Mouse (Mus musculus) neural tube, embryonic 15.5 days (tissue): ENCODE measurements around the gene Anxa3. TPM values are rescaled to one million over a fixed set of nuclear protein-coding genes. Genes with fewer than 3 reads are reported as not detected.

Experiments used
- ATAC-seq: fragments of 200-750 bp; cut with Nextera tagmentation; 2 replicates; pipeline ENCODE4 v1.8.0; 2017; ENCODE audit warnings: mild to moderate bottlenecking, moderate TSS enrichment, moderate library complexity; ENCODE audit not compliant: low FRiP score
- H3K27ac ChIP-seq: fragments of 300-500 bp; sonication (generic); replicated peaks from 2 replicates; pipeline ENCODE4 v1.5.1; 2015; ENCODE audit warnings: mild to moderate bottlenecking, inconsistent platforms
- H3K27me3 ChIP-seq: fragments of 300-500 bp; sonication (generic); replicated peaks from 2 replicates; pipeline ENCODE4 v1.6.1; 2015; ENCODE audit warnings: inconsistent platforms
- H3K36me3 ChIP-seq: fragments of 300-500 bp; sonication (generic); 2 replicates; pipeline ENCODE4 v1.6.1; 2015; ENCODE audit warnings: inconsistent platforms
- H3K4me1 ChIP-seq: fragments of 300-500 bp; sonication (generic); 2 replicates; pipeline ENCODE4 v1.6.1; 2015; ENCODE audit warnings: inconsistent platforms
- H3K4me2 ChIP-seq: fragments of 300-500 bp; sonication (generic); 2 replicates; pipeline ENCODE4 v1.6.1; 2015; ENCODE audit warnings: inconsistent platforms, mild to moderate bottlenecking, moderate library complexity
- H3K4me3 ChIP-seq: fragments of 300-500 bp; sonication (generic); replicated peaks from 2 replicates; pipeline ENCODE4 v1.5.1; 2015; ENCODE audit warnings: mild to moderate bottlenecking, inconsistent platforms
- H3K9ac ChIP-seq: fragments of 300-500 bp; sonication (generic); replicated peaks from 2 replicates; pipeline ENCODE4 v1.6.1; 2015; ENCODE audit warnings: mild to moderate bottlenecking, inconsistent platforms
- H3K9me3 ChIP-seq: fragments of 300-500 bp; sonication (generic); replicated peaks from 2 replicates; pipeline ENCODE4 v1.6.1; 2016; ENCODE audit warnings: inconsistent platforms
- WGBS: fragments of 180-500 bp; shearing (Covaris S2); methylation state at CpG from one replicate; pipeline ENCODE4 v1.1.7; 2015; ENCODE audit warnings: mixed read lengths; 5-methylcytosine and 5-hydroxymethylcytosine counted together
- polyA plus RNA-seq: library from polyadenylated mRNA; unstranded; fragments of >200 nt; fragmentation: Nextera tagmentation; extraction: Ambion mirVana; gene quantifications from 2 replicates; pipeline ENCODE4 v1.2.1, GENCODE M21; 2015

Gene Anxa3
- polyA plus RNA-seq, 1 experiment from 2014 or later: 26.7 TPM

DNA sequence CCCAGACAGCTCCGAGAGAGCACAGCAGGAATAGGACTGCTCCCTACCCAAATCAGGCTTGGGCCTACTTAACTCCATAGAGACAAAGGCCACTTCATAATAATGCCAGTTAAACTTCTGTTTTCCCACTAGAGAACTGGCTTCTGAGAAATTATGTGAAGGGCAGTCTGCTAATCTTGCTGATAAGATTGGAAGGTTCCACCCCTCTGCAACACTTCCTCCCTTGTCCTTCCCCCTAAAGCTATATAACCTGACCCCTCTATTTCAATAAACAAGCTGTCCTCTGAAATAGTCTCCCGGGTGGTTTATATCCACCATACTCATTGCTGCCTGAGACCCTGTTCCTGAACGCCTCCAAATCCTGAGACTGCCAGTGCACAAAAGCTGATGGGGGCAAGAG lies 56.1 kb downstream of the Anxa3 start:
- H3K27ac ChIP-seq: no peak overlapping the region
- H3K4me3 ChIP-seq: no peak overlapping the region
- H3K27me3 ChIP-seq: no peaks in the 10 kb centered on the region
- WGBS: 66% methylated on average over 3 of the region's 3 CpGs
- no peaks in the 10 kb centered on the region for H3K36me3 ChIP-seq
- no peak overlapping the region for H3K4me2 ChIP-seq
- H3K9me3 ChIP-seq: no peaks in the 10 kb centered on the region
- no peak overlapping the region for H3K9ac ChIP-seq
- ATAC-seq: no peak
- H3K4me1 ChIP-seq: no peaks in the 10 kb centered on the region

DNA sequence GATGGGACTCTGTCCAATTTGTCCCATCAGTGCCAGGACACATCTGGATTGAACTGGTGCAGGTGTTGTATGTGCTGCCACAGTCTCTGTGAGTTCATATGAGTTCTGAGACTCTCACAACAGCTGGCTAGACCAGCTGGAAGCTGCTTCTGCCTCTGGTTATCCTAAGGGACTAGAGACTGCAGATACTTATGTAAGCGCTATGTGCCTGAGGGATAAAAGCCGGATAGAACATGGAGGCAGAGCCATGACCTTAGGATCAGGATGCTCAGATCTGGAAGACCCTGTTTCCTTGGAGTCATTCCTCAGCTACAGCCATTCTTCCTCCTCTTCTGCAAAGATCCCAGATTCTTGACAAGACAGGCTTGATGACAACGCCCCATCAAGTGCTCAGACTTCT lies 60.3 kb downstream of the Anxa3 start:
- Histone ChIP-seq H3K36me3 (no peaks in the 10 kb centered on the region), H3K4me2 (no peak overlapping the region), H3K9ac (no peak overlapping the region), H3K9me3 (no peaks in the 10 kb centered on the region), H3K4me1 (no peaks in the 10 kb centered on the region), H3K27me3 (no peaks in the 10 kb centered on the region), H3K27ac (no peak overlapping the region), H3K4me3 (no peak overlapping the region)
- WGBS: 84% methylated on average over 3 of the region's 3 CpGs
- no peak for ATAC-seq

DNA sequence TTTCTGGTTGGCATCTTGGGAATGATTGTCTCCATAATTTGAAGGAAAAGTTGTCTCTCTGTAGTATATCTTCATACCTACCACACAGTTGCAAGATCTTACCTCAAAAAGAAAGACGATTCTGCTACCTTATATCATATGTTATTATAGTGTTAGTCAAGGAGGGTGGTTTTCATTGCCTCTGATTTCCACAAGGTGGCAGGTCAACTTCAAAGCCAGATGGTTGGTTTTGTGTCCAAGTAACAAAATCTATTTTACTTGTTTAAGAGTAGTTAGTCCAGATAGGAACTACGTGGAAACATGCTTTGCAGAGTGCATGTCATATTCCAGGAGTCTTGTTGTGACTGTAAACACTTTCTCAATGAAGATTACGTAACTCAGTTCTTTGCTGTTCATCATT lies 61.2 kb downstream of the Anxa3 start:
- no peak overlapping the region for H3K4me3 ChIP-seq
- no peak overlapping the region for H3K9ac ChIP-seq
- no peaks in the 10 kb centered on the region for H3K27me3 ChIP-seq
- no peaks in the 10 kb centered on the region for H3K4me1 ChIP-seq
- no peak for ATAC-seq
- no peak overlapping the region for H3K27ac ChIP-seq
- no peaks in the 10 kb centered on the region for H3K9me3 ChIP-seq
- WGBS: 84% methylated on average over 3 of the region's 3 CpGs
- no peaks in the 10 kb centered on the region for H3K36me3 ChIP-seq
- no peak overlapping the region for H3K4me2 ChIP-seq

DNA sequence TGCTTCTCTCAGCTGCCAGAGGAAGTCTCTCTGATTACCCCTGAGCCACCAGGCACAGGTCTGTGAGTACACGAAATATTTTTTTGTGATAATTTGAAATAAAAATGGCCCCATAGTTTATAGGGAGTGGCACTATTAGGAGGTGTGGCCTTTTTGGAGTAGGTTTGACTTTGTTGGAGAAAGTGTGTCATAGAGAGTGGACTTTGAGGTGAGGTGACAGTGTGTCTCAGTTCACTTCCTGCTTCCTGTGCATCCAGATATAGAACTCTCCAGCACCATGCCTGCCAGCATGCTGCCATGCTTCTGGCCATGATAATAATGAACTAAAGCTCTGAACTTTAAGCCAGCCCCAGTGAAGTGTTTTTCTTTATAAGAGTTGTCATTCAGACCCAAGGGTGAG lies 66.8 kb downstream of the Anxa3 start:
- ATAC-seq: no peak

DNA sequence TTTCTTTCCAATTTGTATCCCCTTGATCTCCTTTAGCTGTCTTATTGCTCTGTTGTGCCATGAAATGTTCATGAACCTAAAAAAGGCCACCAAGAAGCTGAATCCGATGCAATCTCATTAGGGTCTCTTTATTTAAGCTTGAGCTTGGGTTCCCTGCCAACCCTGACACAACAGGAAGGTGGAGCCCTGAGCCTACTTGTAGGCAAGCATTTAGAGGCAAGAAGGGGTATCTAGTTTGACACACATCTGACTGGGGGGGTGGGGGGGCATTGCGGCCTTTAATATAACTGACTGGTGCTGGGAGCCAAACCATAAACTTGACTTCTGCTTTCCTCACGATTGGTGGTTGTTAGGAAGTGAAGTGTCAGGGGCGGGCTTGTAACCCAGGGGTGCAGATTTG lies 74.0 kb downstream of the Anxa3 start:
- 87% methylated on average over 4 of the region's 4 CpGs for WGBS
- H3K27me3 ChIP-seq: no peaks in the 10 kb centered on the region

More for the DNA sequence above, 66.8 kb downstream of the Anxa3 start:
- Histone ChIP-seq H3K4me2 (no peak overlapping the region), H3K27ac (no peak overlapping the region), H3K9me3 (no peaks in the 10 kb centered on the region), H3K27me3 (no peaks in the 10 kb centered on the region), H3K4me3 (no peak overlapping the region), H3K36me3 (no peaks in the 10 kb centered on the region), H3K4me1 (no peaks in the 10 kb centered on the region), H3K9ac (no peak overlapping the region)
- 97% methylated on average over 1 of the region's 1 CpGs for WGBS

DNA sequence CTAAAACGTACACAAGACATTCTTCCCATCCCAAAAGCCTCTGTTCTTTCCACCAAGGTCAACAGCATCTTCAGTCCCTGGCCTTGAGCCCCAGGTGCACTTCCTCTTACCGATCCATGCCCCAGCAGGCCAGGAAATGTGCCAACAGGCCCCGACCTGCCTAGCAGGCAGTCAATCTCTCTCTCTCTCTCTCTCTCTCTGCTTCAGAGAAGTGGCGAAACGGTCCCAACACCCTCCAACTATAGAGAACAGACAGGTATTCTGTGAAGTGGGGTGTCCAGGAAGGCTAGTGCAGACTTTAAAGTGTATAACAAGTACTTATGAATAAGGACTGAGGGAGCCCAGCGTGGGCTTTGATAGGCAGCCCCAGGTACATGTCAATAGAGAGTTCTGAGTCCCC lies 75.8 kb downstream of the Anxa3 start:
- Histone ChIP-seq H3K36me3 (no peaks in the 10 kb centered on the region), H3K27me3 (no peaks in the 10 kb centered on the region), H3K27ac (no peak overlapping the region), H3K4me1 (no peaks in the 10 kb centered on the region), H3K9me3 (no peaks in the 10 kb centered on the region), H3K9ac (no peak overlapping the region), H3K4me3 (no peak overlapping the region), H3K4me2 (no peak overlapping the region)
- 71% methylated on average over 6 of the region's 6 CpGs for WGBS
- ATAC-seq: no peak

More for the DNA sequence above, 74.0 kb downstream of the Anxa3 start:
- Histone ChIP-seq H3K27ac (no peak overlapping the region), H3K4me1 (no peaks in the 10 kb centered on the region), H3K36me3 (no peaks in the 10 kb centered on the region), H3K4me2 (no peak overlapping the region), H3K4me3 (no peak overlapping the region), H3K9me3 (no peaks in the 10 kb centered on the region), H3K9ac (no peak overlapping the region)
- ATAC-seq: no peak

DNA sequence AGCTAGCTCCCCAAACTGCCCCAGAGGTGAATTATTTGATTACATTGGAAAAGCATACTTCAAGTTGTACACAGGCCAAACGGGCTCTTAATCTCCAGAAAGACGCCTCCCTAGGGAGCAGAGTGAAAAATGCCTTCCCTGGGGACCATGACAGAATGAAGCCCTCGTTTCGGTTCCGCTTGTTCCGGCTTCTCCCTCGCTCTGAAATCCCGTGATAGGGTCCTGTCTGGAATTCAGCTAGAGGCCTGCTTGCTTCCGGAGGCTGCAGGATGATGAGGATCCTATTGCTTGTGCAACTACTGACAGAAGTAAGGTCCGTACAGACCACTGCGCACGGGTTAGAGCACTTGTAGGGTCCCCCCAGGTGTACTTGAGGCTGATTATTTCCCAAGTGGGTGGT lies 77.9 kb downstream of the Anxa3 start:
- Histone ChIP-seq H3K4me1 (no peaks in the 10 kb centered on the region), H3K4me3 (no peak overlapping the region), H3K4me2 (no peak overlapping the region), H3K36me3 (no peaks in the 10 kb centered on the region), H3K9me3 (no peaks in the 10 kb centered on the region), H3K27ac (no peak overlapping the region), H3K9ac (no peak overlapping the region), H3K27me3 (no peaks in the 10 kb centered on the region)
- no peak for ATAC-seq
- 62% methylated on average over 12 of the region's 12 CpGs for WGBS

DNA sequence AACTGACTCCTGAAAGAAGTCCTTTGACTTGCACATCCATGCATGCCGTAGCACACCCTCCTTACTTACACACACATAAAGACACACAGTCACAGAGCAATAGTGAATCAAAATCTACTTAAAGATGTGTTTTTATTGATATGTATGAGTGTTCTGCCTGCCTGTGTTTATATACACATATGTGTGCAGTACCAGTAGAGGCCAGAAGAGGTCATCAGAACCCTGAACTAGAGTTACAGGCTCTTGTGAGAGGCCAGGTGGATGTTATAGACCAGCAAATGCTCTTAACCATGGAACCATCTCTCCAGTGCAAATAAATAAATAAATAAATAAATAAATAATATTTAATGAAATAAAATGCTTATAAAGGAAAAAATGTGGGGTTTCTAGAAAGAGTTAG lies 85.0 kb downstream of the Anxa3 start:
- H3K4me2 ChIP-seq: no peak overlapping the region
- no peaks in the 10 kb centered on the region for H3K27me3 ChIP-seq
- no peaks in the 10 kb centered on the region for H3K36me3 ChIP-seq
- ATAC-seq: no peak
- no peak overlapping the region for H3K4me3 ChIP-seq
- 100% methylated on average over 1 of the region's 1 CpGs for WGBS
- no peaks in the 10 kb centered on the region for H3K4me1 ChIP-seq
- H3K9ac ChIP-seq: no peak overlapping the region
- H3K27ac ChIP-seq: no peak overlapping the region
- H3K9me3 ChIP-seq: no peaks in the 10 kb centered on the region

DNA sequence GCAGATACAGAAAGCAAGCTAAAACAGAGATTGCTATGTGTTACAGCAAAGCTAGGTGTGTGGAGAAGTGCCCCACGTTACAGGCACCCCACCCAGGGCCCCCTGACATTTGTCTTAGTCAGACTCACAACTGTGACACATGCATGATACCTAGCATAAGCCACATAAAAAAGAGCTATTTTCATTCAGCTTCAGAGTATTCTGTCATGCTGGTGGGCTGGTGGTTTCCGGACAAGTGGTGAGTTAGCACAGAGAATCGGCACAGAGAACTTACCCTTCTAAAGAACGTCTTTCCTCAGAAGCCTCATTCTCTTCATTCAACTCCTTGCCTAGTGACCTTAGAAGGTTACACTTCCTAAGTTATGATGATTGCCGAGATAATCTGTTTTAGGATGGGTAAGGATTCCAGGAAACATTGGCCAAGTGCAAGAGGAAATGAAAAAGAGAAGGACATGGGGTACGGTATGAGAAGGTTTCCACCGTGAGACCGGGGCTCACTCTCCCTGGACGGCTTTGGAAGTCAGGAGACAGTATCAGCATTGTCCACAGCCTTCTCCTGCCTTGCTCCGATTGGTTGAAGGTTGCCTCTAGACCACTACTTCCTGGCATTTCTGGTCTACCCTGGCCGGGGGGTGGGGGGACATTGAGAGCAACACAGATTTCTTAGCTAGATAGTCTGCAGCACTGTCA lies 85.9 kb downstream of the Anxa3 start:
- no peak overlapping the region for H3K27ac ChIP-seq
- H3K4me1 ChIP-seq: no peaks in the 10 kb centered on the region
- WGBS: 96% methylated on average over 11 of the region's 11 CpGs

DNA sequence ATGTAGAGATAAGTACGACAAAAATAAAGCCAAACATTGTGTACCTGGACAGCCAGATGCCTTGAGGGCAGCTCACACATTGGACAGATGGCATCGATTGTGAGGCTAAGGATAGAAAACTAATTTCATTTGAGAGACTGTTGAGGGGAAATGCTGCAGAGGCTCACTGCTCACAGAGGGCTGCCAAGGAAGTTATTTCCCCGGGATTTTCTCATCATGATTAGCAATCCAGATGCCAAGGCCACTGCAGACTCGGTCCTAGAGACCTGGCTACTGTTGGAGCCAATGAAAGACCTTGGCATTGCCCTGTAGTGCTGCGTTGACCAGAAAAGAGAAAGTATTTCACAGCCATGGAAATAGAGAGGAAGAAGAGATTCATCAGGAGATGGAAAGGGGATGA lies 87.1 kb downstream of the Anxa3 start:
- H3K27ac ChIP-seq: no peak overlapping the region
- H3K9me3 ChIP-seq: no peaks in the 10 kb centered on the region
- no peaks in the 10 kb centered on the region for H3K36me3 ChIP-seq
- H3K4me3 ChIP-seq: no peak overlapping the region
- no peak overlapping the region for H3K9ac ChIP-seq
- no peak overlapping the region for H3K4me2 ChIP-seq
- H3K4me1 ChIP-seq: no peaks in the 10 kb centered on the region
- ATAC-seq: no peak
- H3K27me3 ChIP-seq: no peaks in the 10 kb centered on the region
- 72% methylated on average over 5 of the region's 5 CpGs for WGBS

More for the DNA sequence above, 85.9 kb downstream of the Anxa3 start:
- Histone ChIP-seq H3K36me3 (no peaks in the 10 kb centered on the region), H3K4me2 (no peak overlapping the region), H3K9me3 (no peaks in the 10 kb centered on the region), H3K9ac (no peak overlapping the region), H3K4me3 (no peak overlapping the region), H3K27me3 (no peaks in the 10 kb centered on the region)
- no peak for ATAC-seq

DNA sequence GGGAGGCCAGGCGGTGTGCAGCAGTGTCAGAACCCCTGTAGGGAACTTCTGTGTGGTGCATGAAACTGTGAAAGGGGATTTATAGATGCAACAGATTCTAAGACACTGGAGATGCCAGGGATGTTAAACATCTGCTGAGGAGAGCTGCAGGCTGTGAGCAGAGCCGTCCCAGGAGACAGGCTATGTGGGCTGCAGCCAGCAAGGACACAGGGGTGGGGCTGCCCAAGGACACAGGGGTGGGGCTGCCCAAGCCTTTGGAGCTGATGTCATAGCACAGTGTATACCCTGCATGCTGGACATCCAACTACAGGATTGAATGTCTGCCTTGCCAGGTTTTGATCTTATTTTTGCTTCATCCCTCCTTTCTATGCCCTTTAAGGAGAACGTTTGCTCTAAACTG lies 88.0 kb downstream of the Anxa3 start:
- no peaks in the 10 kb centered on the region for H3K4me1 ChIP-seq
- H3K27ac ChIP-seq: no peak overlapping the region
- WGBS: 65% methylated on average over 3 of the region's 3 CpGs
- no peak overlapping the region for H3K4me2 ChIP-seq
- H3K9ac ChIP-seq: no peak overlapping the region
- no peaks in the 10 kb centered on the region for H3K36me3 ChIP-seq
- H3K27me3 ChIP-seq: no peaks in the 10 kb centered on the region
- ATAC-seq: no peak
- no peak overlapping the region for H3K4me3 ChIP-seq
- no peaks in the 10 kb centered on the region for H3K9me3 ChIP-seq

DNA sequence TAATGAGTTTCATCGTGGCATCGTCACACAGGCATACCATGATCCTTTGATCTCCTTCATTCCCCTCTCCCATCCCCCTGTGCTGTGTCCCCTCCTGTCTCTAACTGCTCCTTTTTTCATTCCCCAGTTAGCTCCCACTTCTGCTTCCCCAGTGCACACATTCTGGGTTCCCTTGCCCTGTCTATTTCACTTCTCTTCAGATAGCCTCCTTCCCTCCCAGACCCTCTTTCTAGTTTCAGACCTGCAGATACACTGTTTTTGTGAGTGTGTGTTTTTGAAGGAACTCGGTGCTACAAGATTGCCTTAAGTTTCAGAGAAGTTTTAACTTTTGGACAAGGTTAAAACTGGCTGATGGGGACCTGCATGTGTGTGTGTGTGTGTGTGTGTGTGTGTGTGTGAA lies 88.5 kb downstream of the Anxa3 start:
- no peaks in the 10 kb centered on the region for H3K4me1 ChIP-seq
- ATAC-seq: no peak
- no peak overlapping the region for H3K27ac ChIP-seq
- no peak overlapping the region for H3K9ac ChIP-seq
- 69% methylated on average over 3 of the region's 3 CpGs for WGBS
- H3K4me3 ChIP-seq: no peak overlapping the region
- no peaks in the 10 kb centered on the region for H3K9me3 ChIP-seq
- no peaks in the 10 kb centered on the region for H3K36me3 ChIP-seq
- no peak overlapping the region for H3K4me2 ChIP-seq
- no peaks in the 10 kb centered on the region for H3K27me3 ChIP-seq

DNA sequence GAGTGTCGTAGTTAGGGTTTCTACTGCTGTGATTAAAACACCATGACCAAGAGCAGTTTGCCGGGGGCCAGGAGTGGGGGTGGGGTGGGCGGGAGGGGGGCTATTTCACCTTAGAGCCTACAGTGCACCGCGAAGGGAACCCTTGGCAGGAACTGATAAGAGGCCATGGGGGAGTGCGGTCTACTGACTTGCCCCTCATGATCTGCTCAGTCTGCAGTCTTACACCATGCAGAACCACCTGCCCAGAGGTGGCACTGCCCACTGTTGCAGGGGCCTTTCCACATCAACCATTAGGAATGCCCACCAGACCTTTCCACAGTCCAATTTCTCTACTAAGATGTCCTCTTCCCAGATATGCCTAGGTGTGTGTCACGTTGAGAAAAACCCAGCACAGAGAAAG lies 92.1 kb downstream of the Anxa3 start:
- Histone ChIP-seq H3K27me3 (no peaks in the 10 kb centered on the region), H3K9ac (no peak overlapping the region), H3K9me3 (no peaks in the 10 kb centered on the region), H3K4me3 (no peak overlapping the region), H3K27ac (no peak overlapping the region), H3K4me2 (no peak overlapping the region), H3K36me3 (no peaks in the 10 kb centered on the region), H3K4me1 (no peaks in the 10 kb centered on the region)
- 96% methylated on average over 7 of the region's 7 CpGs for WGBS
- no peak for ATAC-seq
